Mouse (Mus musculus): ENCODE data around the gene 5031439G07Rik. TPM values are rescaled to one million over a fixed set of nuclear protein-coding genes. Genes with fewer than 3 reads are reported as not detected.

The 5031439G07Rik gene
- polyA plus RNA-seq, 1 experiment, result 15.9 TPM

DNA sequence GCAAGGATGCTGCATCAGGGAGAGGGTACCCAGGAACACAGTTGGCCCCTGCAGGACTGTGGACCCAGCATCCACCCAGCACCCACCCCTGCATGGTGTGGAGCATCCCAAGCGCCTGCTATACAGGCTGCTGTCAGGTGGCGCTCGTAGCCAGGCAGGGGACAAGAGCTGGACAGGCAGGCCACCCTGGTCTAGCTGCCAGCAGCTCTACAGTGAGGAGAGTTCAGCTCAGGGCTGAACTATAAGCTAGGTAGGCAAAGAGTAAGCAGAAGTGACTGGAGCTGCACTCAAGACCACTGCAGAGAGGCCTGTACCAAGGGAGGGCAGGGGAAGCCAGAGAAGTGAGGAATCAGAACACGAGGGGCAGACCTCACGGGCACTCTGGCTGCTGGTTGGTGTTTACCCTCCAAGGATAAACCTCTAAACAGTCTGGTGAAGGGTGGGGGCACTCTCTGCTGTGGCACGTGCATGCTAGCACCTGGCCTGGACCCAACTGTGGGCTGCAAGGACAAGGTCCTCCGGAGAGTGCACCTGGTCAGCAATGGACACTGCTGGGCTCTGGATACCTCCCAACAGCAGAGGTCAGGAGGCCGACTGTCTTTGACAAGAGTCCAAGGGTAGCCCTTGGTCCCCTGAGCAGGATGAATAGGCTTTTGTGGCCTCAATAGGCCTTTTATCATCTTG, 15.3 kb downstream of the 5031439G07Rik start:
- H3K27ac ChIP-seq (ENCODE audit: control insufficient read depth, insufficient read depth, low read length), result no peak overlapping the region
- WGBS, result 95% methylated on average over 8 of the region's 8 CpGs
- H3K27me3 ChIP-seq (ENCODE audit: control insufficient read depth, insufficient read depth, low read length), result no peaks in the 10 kb centered on the region
- H3K36me3 ChIP-seq (ENCODE audit: control insufficient read depth, insufficient read depth, low read length), result no peaks in the 10 kb centered on the region
- no peak overlapping the region for H3K4me3 ChIP-seq (ENCODE audit: control insufficient read depth, insufficient read depth, low read length)
- DNase-seq, result no peak
- peaks cover 3% of the 10 kb centered on the region; the same call in 1 of the 2 replicates for H3K4me1 ChIP-seq (replicated peaks; ENCODE audit: control insufficient read depth, insufficient read depth, low read length)
- TF ChIP-seq POLR2A (IDR thresholded peaks at IDR 0.05; ENCODE audit: control insufficient read depth, extremely low read depth, insufficient read depth, low read length, poor library complexity) (no peak), CTCF (IDR thresholded peaks at IDR 0.05; ENCODE audit: borderline replicate concordance, control insufficient read depth, extremely low read depth, insufficient read depth, low read length, poor library complexity) (no peak)

DNA sequence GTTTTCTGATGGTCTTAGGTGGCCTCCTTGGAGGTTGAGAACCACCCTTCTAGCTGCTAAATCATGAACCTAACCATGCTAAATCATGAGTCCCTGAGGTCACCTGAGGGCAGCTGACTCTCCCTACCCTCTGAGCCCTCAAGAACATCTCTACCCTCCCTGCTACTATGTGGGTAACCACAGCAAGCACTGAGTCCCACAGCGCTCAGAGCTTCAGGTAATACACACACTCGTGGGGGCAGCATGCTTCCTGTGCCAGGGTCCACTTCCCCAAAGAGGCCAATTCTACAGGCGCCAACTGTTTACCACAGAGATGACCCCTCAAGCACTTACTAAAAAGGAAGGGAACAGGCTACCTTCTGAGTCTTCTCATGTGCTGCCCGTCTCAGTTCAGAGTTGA, 19.8 kb downstream of the 5031439G07Rik start:
- WGBS, result 7% methylated on average over 4 of the region's 4 CpGs
- H3K36me3 ChIP-seq (ENCODE audit: control insufficient read depth, insufficient read depth, low read length), result no peaks in the 10 kb centered on the region
- DNase-seq, result no peak
- no peak overlapping the region for H3K27ac ChIP-seq (ENCODE audit: control insufficient read depth, insufficient read depth, low read length)
- TF ChIP-seq POLR2A (IDR thresholded peaks at IDR 0.05; ENCODE audit: control insufficient read depth, extremely low read depth, insufficient read depth, low read length, poor library complexity) (no peak), CTCF (IDR thresholded peaks at IDR 0.05; ENCODE audit: borderline replicate concordance, control insufficient read depth, extremely low read depth, insufficient read depth, low read length, poor library complexity) (no peak)
- H3K4me3 ChIP-seq (ENCODE audit: control insufficient read depth, insufficient read depth, low read length), result no peak overlapping the region
- H3K27me3 ChIP-seq (ENCODE audit: control insufficient read depth, insufficient read depth, low read length), result no peaks in the 10 kb centered on the region
- H3K4me1 ChIP-seq (replicated peaks; ENCODE audit: control insufficient read depth, insufficient read depth, low read length), result peaks cover 6% of the 10 kb centered on the region

DNA sequence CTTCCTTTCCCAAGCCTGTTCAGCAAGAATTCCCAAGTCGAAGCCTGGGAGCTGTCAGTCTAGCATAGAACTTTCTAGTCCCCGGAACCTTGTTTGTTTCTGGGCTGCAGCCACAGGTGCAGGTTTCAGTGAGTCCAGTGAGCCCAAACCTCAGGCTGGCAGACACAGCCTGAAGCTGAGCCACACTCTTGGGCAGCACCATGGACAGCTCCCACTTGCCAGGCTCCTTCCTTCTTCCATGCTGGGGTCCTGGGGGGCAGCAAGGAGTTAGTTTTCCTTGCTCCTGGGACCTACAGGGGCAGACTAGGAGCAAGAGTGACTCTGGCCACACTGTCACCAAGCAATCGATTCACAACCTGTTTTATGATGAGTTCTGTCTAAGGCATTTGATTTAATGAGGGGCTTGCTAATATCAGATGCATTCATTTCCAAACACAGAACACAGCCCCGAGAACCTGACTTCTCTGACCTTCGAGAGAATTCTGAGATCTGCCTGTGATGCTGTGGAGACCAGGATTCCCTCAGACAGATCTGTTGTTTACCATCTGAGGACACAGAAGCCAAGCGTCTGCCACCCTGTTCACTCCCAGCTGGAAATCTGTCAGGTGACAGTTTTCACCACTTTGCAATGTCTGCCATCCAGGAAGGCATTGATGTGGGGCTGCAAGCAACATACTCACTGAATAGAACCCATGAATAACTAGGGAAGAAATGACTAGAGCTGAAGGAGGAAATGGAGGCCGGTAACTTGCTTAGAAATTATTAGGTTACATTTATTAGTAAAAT, 22.6 kb downstream of the 5031439G07Rik start:
- no peak for TF ChIP-seq CTCF (IDR thresholded peaks at IDR 0.05; ENCODE audit: borderline replicate concordance, control insufficient read depth, extremely low read depth, insufficient read depth, low read length, poor library complexity)
- 59% methylated on average over 7 of the region's 7 CpGs for WGBS
- no peak overlapping the region for H3K27ac ChIP-seq (ENCODE audit: control insufficient read depth, insufficient read depth, low read length)
- H3K36me3 ChIP-seq (ENCODE audit: control insufficient read depth, insufficient read depth, low read length), result no peaks in the 10 kb centered on the region
- no peaks in the 10 kb centered on the region for H3K27me3 ChIP-seq (ENCODE audit: control insufficient read depth, insufficient read depth, low read length)
- DNase-seq, result peak; percentile 65
- H3K4me1 ChIP-seq (replicated peaks; ENCODE audit: control insufficient read depth, insufficient read depth, low read length), result peaks cover 6% of the 10 kb centered on the region
- H3K4me3 ChIP-seq (ENCODE audit: control insufficient read depth, insufficient read depth, low read length), result no peak overlapping the region

DNA sequence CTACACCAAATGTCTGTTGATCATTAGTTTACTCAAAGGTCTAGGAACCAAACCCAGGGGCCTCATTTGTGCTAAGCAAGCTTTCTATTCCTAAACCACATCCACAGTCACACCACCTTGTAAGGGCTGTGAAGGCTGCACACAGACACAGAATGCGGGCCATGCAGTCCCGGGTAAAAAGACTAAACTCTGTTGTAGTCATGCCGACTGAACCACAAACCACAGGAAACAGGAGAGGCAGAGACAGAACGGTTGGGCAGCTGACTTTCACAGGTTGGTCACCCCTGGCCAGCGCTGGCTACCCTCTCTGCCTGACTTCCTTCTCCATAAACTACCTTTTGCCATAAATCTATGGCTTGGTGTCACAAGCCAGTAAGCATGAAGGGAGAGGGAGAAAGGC, 23.6 kb downstream of the 5031439G07Rik start:
- WGBS, result 10% methylated on average over 5 of the region's 5 CpGs
- Histone ChIP-seq H3K27ac (ENCODE audit: control insufficient read depth, insufficient read depth, low read length) (no peak overlapping the region), H3K27me3 (ENCODE audit: control insufficient read depth, insufficient read depth, low read length) (no peaks in the 10 kb centered on the region), H3K36me3 (ENCODE audit: control insufficient read depth, insufficient read depth, low read length) (no peaks in the 10 kb centered on the region), H3K4me1 (replicated peaks; ENCODE audit: control insufficient read depth, insufficient read depth, low read length) (peaks cover 6% of the 10 kb centered on the region), H3K4me3 (ENCODE audit: control insufficient read depth, insufficient read depth, low read length) (no peak overlapping the region)
- TF ChIP-seq CTCF (IDR thresholded peaks at IDR 0.05; ENCODE audit: borderline replicate concordance, control insufficient read depth, extremely low read depth, insufficient read depth, low read length, poor library complexity) (no peak), POLR2A (IDR thresholded peaks at IDR 0.05; ENCODE audit: control insufficient read depth, extremely low read depth, insufficient read depth, low read length, poor library complexity) (no peak)
- no peak for DNase-seq

DNA sequence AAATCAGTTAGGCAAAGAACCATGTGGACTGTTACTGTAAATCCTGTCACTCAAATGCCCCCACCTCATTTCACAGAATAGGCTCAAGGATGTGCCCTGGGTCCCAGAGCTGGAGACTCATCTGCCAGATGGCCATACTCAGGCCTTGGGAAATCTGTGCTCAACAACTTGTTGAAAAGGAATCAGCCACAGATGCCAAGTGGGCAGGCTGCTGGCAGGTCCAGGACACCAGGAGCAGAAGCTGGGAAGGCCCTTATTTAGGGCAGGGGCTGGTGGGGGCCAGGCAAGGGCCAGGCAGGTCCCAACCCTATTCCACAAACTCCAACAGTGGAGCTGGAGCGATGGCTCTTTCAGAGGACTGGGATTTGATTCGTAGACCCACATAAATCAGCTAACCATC, 25.8 kb downstream of the 5031439G07Rik start:
- no peaks in the 10 kb centered on the region for H3K36me3 ChIP-seq (ENCODE audit: control insufficient read depth, insufficient read depth, low read length)
- H3K27ac ChIP-seq (ENCODE audit: control insufficient read depth, insufficient read depth, low read length), result no peak overlapping the region
- no peaks in the 10 kb centered on the region for H3K27me3 ChIP-seq (ENCODE audit: control insufficient read depth, insufficient read depth, low read length)
- TF ChIP-seq POLR2A (IDR thresholded peaks at IDR 0.05; ENCODE audit: control insufficient read depth, extremely low read depth, insufficient read depth, low read length, poor library complexity) (no peak), CTCF (IDR thresholded peaks at IDR 0.05; ENCODE audit: borderline replicate concordance, control insufficient read depth, extremely low read depth, insufficient read depth, low read length, poor library complexity) (no peak)
- no peak overlapping the region for H3K4me3 ChIP-seq (ENCODE audit: control insufficient read depth, insufficient read depth, low read length)
- DNase-seq, result no peak
- peaks cover 6% of the 10 kb centered on the region for H3K4me1 ChIP-seq (replicated peaks; ENCODE audit: control insufficient read depth, insufficient read depth, low read length)
- WGBS, result 95% methylated on average over 2 of the region's 2 CpGs

DNA sequence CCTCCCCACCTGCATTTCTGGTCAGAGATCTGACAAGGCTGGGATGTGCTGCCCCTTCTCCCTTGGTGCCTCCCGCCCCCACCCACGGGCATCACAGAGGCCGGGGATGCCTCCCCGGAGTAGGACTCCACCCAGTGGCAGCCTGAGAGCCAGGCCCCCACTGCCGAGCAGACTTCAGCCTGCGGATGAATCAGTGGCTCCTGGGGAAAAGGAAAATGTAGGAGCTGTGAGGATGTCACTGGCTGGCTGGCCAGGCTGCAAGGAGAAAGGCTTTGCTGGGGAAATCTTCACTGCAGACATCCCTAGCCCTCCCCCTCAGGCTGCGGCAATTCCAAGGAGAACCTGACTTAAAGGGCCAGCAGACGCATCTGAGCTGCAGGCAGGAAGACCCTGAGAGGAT, 27.7 kb downstream of the 5031439G07Rik start:
- WGBS, result 74% methylated on average over 8 of the region's 8 CpGs
- Histone ChIP-seq H3K36me3 (ENCODE audit: control insufficient read depth, insufficient read depth, low read length) (no peaks in the 10 kb centered on the region), H3K27me3 (ENCODE audit: control insufficient read depth, insufficient read depth, low read length) (no peaks in the 10 kb centered on the region), H3K4me3 (ENCODE audit: control insufficient read depth, insufficient read depth, low read length) (no peak overlapping the region), H3K4me1 (replicated peaks; ENCODE audit: control insufficient read depth, insufficient read depth, low read length) (peaks cover 6% of the 10 kb centered on the region), H3K27ac (ENCODE audit: control insufficient read depth, insufficient read depth, low read length) (no peak overlapping the region)
- DNase-seq, result no peak
- TF ChIP-seq CTCF (IDR thresholded peaks at IDR 0.05; ENCODE audit: borderline replicate concordance, control insufficient read depth, extremely low read depth, insufficient read depth, low read length, poor library complexity), result no peak
